Mouse (Mus musculus) spleen, adult 12 weeks (tissue): ENCODE data around the gene Dmwd.

Experiments
- DNase-seq: peaks from one replicate; pipeline ENCODE4 v3.0.0; 2022; ENCODE audit warnings: low spot score

The Dmwd gene

DNA sequence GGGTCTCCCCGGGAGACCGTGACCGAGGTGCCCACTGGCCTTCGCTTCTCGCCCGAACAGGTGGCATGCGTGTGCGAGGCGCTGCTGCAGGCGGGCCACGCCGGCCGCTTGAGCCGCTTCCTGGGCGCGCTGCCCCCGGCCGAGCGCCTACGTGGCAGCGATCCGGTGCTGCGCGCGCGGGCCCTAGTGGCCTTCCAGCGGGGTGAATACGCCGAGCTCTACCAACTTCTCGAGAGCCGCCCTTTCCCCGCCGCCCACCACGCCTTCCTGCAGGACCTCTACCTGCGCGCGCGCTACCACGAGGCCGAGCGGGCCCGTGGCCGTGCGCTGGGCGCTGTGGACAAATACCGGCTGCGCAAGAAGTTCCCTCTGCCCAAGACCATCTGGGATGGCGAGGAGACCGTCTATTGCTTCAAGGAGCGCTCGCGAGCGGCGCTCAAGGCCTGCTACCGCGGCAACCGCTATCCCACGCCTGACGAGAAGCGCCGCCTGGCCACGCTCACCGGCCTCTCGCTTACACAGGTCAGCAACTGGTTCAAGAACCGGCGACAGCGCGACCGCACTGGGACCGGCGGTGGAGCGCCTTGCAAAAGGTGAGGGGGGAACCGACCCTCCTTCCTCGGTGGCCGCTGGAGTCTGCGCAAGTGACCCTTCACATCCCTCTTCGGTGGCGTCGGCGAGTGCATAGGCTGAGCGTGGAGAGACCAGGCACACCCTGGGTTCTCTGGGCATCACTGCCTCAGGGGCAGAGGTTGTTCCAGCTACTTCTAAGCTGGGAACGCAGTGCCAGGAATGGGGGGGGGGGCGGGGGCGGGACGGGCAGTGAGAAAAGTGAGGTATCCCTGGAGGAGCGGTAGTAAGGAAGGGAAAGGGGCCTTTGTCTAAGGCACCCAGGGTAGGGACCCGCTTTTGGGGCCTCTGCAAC, 19.1 kb downstream of the Dmwd start:
- no peak for DNase-seq

DNA sequence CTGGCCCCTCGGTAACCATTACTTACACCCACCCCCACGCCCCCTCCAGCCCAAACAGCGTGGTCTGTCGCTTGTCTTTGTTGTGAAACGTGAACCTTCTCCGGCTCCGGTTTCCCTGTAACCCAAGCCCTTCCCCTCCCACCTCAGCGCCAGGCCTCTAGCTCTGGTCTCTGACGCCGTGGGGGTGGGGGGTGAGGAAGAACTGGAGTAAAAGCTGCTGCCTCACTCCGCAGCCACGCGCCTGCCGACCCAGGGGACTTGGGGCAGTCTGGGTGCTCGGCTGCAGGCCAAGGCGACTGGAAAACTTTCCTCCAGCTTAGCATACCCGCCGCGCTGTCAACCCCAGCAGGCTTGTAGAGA, 19.7 kb downstream of the Dmwd start:
- no peak for DNase-seq

DNA sequence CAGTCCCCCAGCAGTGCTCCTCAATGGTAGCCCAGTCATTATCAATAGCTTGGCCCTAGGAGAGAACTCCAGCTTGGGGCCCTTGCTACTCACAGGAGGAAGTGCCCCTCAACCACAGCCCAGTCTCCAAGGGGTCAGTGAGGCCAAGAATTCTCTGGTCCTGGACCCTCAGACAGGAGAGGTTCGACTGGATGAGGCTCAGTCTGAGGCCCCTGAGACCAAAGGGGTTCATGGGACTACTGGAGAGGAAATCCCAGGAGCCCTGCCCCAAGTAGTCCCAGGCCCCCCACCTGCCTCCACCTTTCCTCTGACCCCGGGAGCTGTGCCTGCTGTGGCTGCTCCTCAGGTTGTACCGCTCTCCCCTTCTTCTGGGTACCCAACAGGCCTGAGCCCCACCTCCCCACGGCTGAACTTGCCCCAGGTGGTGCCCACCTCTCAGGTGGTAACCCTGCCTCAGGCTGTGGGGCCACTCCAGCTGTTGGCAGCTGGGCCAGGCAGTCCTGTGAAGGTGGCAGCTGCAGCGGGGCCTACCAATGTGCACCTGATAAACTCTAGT, 20.5 kb downstream of the Dmwd start:
- no peak for DNase-seq

DNA sequence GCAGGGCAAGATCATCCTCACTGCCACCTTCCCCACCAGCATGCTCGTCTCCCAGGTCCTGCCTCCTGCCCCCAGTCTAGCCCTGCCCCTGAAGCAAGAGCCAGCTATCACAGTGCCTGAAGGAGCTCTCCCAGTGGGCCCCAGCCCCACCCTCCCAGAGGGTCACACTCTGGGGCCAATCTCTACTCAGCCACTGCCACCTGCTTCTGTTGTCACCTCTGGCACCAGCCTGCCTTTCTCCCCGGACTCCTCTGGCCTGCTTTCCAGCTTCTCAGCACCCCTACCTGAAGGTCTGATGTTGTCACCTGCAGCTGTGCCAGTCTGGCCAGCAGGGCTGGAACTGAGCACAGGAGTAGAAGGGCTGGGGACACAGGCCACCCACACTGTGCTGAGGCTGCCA, 21.2 kb downstream of the Dmwd start:
- DNase-seq: no peak

DNA sequence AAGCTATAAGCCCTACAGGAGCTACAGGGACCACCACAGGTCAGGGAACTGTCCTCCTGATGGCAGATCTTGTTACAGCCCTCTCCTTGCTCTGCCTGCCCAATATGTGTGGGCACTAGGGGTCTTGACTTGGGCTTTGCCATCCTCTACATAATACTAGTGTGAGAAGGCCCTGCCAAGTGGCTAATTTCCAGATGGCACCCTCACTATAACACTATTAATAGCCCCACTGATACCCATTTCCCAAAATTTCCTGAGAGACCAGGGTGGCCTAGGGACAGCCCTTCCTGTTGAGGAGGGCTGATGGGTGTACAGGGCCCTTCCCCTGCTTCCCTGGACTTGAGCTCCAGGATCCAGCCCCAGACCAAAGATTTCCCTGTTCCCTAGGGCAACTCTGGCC, 21.8 kb downstream of the Dmwd start:
- no peak for DNase-seq

DNA sequence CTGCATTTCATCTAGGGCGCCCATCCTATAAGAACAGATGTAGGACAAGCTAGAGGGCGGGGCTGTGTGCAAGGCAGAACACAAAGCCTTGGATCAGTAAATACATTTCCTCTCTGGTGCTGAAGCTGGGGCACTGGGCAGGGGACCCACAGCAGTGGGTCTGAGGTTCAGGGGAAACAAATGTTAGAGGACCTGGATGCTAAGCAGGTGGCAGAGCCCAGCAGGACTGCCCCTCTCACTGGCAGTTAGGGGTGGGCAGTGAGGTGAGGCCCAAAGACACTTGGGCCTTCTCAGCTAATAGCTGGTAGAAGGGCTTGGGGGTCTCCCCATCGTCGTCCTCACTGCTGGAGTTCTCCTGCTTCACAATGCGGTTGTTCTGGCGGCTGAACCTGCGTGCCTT, 22.8 kb downstream of the Dmwd start:
- no peak for DNase-seq

DNA sequence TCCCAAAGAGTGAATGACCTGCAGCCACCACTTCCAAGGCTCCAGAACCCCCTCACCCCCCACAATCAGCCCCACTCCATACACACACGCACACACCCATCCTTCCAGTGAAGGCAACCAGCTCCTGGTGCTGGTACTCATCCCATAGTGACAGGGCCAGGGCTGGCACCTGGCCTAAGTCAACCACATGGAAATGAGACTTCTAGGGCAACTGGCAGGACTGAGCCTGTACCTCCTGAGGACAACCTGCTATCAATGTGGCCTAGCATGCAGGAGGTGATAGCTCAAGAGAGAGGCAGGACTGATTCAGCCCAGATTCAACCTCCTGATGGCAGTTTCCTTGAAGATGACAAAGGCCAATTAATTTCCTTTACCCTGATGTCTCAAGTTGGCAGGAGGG, 24.3 kb downstream of the Dmwd start:
- no peak for DNase-seq

DNA sequence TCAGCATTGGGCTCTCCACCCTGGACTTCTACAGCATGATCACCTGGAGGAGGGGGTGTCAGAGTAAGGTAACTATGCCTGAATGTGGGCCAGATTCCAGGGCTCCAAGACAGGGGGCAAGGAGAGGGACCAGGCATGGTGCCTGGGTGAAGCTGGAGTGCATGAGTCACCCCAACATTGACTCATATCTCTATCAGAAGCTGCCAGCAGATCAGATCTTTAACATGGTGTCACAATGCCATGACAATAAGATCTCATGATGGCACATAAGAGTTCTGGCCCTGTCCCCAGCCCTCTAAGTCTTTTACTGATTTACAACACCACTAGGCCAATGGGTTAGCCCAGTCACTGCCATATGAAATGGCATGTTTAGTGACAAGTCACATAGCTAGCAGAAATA, 27.7 kb downstream of the Dmwd start:
- no peak for DNase-seq

DNA sequence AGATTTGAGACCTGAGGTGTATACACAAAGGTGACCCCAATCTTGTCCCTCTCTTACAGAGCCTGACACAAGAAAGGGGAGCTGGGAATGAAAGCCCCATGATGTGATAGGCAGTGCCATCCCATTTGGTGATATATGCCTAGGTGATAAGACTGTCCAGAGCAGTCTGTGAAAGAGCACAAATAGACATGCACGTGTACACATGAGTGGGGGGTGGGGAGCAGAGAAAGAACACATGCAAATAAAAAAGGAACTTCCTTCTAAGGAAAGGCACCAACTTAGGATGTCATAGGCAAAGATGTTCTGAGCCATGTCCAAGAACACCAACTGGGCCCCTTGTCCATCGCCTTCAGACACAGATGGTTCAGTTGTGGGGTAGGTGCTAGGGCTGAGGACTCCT, 28.5 kb downstream of the Dmwd start:
- DNase-seq: no peak

DNA sequence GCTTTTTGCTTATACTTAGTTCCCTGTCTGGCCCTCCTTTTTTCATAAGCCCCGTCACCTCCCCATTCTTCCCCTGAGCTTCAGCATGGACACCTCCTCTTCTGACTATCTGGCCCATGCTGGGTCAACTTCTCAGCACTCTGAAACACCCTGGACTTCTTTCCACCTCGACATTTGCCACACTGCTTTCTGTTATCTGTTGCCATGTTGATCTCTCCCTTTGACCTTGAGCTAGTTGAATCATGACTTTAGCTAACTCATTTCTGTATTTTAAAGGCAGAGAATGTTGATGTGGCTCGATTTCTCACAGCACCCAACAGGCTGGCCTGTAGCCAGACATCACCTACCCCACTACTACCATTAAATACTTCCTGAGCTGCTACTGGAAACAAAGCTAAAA, 31.4 kb downstream of the Dmwd start:
- no peak for DNase-seq

DNA sequence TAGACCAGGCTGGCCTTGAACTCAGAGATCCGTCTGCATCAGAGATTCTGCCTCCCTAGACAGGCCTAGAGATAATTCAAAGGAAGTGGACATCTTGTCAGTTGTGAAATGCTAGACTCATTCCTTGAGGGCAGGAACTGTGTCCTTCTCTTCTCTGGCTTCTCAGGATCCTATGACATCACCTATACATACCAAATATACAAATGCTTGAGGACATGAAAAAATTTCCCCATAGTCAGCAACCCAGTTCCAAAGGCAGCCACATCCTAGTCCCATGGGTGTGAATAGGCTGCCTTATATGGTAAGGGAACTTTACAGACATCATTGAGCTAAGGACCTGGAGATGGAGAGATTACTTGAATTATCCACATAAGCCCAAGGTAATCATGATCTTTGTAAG, 33.5 kb downstream of the Dmwd start:
- no peak for DNase-seq

DNA sequence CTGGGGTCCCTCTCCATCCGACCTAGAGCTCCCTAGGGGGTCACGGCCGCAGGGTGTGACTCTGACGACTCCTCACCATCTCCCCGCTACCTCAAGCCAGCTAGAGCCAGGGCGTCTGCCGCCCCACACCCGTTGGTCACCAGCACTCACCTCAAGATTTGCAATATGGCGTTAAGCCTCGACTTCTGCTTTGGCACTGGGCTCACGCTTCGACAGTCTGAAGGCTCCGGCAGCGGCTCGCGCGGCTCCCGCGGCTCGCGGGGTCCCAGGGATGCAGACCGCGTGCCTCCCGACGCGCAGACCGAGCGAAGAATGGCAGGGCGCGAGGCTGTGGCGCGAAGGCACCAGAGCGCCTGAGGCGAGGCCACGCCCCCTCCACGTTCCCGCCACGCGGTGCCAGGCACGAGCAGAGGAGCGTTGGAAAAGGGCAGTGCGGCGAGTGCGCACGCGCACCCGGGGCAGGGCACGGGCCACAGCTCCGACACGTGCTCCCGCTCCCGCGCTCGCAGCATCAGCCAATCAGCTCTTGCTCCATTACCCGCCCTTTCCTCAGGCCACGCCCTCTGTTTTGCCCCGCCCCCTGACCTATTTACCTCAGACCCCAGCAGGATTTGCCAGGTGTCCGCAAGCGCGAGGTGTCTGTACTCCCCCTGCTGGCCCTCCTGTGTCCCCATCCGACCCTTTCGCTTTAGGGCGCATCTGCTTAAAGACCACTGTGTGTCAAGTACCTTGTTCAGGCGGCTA, 42.2 kb downstream of the Dmwd start, which contains the start of gene Gm4969:
Gene Gm4969, minus strand, starts transcription at position 341 of the 744 bp plus-strand sequence.
- DNase-seq: no peak

DNA sequence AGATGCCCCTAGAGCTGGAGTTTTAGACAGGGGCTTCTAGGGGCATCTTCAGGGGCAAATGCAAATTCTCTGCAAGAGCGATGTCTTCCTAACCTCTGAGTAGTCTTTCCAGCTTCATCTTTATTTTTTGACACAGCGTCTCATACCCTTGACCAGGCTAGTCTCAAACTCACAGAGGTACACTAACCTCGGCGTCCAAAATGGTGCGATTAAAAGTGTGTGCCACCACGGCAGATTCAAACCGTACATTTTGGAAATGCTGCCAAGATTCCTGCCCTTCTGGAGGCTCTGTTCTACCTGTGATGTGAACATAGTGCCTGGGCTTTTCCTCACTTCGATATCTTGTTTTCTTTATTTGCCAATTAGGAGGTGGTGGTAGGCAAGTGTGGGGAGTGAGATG, 43.1 kb downstream of the Dmwd start:
- DNase-seq: no peak

DNA sequence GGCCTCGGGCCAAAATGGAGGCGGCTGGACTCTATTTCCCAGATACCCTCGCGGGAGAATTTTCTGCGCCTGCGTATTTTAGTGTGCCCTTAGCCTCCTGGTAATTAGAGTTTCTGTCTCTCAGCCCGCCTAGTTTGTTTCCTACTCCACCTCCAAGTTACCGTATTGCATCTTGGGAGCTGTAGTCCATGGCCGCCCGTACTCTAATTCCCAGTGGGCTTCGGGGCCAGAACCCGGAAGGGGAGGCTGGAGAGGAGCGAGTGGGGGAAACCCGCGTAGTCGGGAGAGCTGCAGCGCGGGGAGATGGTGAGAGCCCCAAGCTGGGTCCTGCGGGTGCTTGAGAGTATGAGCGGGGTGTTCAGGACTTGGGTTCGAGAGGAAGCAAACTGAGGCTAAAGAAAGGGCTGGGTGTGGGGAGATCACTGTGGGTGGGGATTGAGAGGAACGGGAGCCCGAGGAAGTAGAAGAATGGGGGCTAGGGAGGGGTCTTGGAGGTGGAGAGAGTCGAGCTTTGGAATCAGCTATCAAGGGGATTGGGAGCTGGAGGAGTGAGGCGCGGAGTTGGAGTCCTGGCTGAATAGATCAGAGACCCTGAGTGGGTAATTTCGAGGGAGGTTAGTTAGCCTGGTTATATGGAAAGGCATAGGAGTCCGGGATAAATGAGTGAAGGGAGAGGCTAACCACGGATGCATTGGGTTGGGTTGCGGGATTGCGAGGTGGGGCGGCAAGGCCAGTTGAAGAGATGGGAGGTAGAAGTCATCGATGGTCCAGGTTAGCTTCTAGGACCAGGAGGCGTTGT, 43.8 kb downstream of the Dmwd start, which contains the start of gene Fbxo46:
Gene Fbxo46, plus strand, starts transcription at position 229 of the 799 bp plus-strand sequence.
- DNase-seq: peak; percentile 85

DNA sequence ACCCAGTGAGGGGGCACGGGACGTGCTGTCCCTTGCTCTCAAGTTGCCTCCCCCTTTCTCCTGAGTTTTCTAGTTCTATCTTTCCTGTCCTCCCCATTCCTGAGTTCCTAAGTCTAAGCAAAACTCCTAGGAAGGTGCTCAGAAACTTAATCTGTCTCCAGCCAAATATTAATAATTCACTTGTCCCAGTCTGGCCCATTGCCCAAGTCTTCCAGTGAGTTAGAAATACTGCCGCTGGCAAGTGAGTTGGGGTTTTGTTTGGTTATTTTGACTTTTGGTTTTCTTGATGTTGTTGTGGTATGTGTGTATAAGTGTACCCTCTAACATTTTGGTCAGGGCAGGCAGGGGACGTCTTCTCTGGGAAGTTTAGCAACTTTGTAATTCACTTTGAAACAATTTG, 45.7 kb downstream of the Dmwd start:
- no peak for DNase-seq

DNA sequence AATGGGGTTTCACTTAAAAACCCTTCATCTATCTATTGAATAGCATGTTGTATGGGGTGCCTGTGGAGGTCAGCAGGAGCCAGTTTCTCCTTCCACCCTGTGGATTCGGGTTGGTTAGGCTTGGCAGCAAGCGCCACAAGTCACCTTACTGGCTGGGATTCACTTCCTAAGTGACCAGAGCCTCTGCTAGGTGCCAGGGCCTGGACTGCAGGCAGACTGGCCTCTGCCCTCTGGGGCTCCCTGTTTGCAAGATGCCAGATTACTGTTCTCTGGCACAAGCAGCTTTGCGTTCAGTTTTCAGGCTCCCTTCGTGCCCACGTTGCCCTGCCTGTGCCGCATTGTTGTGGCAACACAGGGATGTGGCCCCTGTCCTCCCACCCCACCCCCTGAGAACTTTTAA, 48.7 kb downstream of the Dmwd start:
- no peak for DNase-seq

DNA sequence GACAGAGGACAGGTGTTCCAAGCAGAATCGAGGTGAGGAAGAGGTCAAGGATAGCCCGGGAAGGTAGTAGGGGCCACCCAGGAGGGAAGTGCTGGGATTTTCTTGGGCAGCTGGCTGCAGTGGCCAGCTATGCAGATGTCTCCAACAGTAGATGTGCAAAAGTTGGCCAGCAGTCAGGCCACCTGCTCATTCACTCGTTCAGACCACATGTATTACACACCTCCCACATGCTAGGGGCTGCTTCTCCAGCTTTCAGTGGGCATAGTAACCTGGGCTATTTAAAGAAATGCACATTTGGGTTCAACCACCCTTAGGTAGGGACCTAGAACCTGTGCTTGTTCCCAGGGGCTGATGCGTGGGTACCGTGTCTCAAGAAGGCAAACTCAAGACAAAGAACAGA, 51.7 kb downstream of the Dmwd start:
- DNase-seq: no peak

DNA sequence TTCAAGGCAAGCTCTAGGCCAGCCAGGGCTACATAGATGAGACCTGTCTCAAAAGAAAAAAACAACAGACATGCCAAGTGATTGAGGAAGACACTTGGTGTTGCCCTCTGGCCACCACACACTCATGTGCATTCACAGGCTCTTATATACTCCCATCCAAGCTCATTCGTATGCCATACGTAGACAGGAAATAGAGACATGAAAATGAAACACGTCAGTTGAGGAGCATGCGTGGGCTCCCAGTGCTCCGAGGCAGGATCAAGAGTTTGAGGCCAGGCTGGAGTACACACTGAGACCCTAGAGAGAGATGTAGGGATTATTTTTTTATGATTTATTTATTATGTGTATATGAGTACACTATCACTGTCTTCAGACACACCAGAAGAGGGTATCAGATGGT, 53.4 kb downstream of the Dmwd start:
- DNase-seq: no peak

DNA sequence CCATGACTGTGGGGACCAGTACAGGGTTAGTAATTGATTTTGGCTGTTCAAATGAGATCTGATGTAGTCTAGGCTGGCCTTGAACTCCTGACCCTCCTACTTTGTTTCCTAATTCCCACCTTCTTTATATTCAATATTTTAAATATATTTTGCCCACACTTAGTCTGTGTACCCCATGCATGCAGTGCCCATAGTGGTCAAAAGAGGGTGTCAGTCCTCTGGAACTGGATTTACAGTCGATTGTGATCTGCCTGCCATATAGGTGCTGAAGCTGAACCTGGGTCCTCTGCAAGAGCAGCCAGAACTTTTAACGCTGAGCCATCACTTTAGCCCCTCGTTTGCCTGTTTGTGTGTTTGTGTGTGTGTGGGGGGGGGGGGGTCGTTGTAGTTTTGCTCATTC, 54.6 kb downstream of the Dmwd start:
- no peak for DNase-seq

DNA sequence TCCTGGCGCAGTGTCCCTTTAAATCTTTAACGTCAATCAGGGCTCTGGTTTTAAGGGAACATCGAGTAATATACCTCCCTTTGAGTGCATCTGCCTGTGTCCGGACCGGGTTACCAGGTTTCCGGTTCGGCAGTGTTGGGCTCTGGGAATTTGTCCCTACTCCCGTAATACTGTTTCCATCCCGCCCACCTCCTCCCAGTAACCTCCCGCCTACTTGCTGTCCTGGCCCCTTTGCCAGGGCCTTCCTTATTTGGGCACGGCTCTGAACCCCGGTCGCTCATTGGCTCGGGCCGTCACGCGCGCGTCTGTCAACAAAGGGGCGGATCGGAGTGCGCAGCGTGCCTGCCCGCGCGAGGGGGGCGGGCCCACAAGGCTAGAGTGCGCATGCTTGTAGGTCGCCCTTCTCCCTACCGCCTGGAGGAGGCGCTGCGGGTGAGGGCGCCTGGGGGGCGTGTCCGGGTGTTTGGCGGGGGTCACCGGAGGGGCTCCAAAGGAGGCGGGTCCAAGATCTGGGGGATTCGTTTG, 55.4 kb downstream of the Dmwd start:
- peak; percentile 82 for DNase-seq
